Mouse (Mus musculus): ENCODE data around the gene Bbs1.

The Bbs1 gene

DNA sequence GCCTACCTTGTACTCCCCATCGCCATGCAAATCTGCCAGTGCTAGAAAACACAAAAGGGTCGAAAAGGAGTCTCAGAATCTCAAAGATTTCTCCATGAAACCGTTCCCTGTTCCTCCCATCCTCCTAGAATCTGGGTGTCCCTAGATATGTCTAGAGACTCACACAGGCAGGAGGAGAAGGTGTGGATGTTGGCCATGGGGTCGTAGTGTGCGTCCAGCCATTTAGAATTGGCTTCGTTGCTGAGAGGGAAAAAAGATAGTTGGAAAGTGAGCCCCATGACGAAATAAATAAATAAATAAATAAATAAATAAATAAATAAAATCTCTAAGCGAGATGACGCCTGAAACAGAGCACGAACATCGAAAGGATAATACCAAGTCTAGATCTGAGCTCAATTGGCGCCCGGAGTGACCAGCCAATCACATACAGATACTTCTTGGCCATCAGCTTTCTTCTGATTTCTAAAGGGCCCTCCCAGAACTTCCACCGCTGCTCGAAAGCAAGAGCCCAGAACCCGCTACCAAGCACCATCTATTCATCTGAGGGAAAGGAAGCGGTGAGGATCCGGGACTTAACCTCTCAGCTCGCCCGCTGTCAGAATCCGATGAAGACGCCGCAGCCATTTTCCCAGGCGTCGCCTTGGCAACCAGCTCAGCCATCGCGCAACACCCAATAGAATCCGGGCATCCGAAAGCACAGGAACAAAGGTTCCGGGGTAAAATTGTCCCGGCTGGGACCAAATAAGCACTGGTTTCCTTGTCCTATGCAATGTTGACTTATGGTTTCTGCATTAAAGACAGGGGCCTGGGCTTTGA lies at the start of gene Bbs1:
Gene Bbs1 (minus strand): TSS at position 650 of the 816 bp plus-strand sequence.
- peak; percentile 74 to 92 for DNase-seq (ENCODE audit: inconsistent age in 2 of 2, low spot score in 1 of 2)

DNA sequence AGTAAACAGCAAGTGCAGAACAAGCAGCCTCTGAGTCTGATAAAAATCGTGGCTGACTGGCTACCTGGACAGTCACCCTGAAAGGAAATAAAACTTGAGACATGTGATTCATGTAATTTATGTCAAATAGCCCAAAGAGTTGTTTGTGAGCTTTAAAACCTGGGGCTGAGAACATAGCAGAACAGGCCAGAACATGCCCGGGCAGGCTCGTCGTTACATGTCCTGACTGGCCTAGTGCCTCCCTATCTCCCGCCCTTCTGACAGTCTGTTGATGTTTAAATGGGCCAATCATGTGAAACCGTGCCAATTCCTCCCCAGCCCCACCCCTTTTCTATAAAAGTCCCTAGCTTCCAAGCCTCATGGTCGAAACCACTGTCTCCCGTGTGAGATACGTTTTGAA lies 42.2 kb upstream of the Bbs1 start:
- DNase-seq (ENCODE audit: inconsistent age in 2 of 2, low spot score in 1 of 2) = peak in 1 of 2 experiments; percentile 15

DNA sequence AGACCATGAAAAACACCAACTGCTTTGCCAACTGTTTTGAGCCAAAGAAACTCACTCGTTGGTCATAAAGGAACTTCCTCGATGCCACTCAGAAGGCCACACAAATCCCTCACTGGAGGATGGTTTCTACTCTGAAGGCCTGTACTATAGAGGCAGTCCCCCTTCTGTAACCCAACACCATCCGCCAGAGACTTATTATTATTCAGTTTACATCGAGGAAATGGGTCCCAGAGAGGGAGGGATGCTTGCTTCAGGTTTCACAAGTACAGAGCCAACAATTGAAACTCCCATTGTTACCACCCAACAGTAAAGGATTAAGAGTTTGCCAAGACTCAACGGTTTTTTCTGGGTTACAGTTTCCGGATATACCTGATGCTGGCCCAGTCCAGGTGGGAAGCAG lies 39.1 kb upstream of the Bbs1 start:
- no peak for DNase-seq (ENCODE audit: inconsistent age in 2 of 2, low spot score in 1 of 2)

DNA sequence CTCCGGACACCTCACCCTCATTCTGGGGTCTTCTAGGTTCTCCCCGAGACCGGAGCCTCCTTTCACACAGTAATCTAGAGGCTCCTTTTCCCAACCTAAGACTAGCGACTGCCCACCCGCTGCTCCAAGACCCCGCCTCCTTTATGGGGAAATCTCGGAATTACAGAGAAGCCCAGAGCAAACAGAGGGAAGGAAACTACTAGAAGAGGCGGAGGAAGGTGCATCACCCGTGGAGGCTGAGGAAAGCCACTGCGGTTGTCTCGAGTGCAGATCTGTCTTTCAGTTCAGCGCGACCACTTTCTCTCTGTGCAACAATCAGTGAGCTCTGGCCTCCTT lies 36.8 kb upstream of the Bbs1 start:
- no peak for DNase-seq (ENCODE audit: inconsistent age in 2 of 2, low spot score in 1 of 2)

DNA sequence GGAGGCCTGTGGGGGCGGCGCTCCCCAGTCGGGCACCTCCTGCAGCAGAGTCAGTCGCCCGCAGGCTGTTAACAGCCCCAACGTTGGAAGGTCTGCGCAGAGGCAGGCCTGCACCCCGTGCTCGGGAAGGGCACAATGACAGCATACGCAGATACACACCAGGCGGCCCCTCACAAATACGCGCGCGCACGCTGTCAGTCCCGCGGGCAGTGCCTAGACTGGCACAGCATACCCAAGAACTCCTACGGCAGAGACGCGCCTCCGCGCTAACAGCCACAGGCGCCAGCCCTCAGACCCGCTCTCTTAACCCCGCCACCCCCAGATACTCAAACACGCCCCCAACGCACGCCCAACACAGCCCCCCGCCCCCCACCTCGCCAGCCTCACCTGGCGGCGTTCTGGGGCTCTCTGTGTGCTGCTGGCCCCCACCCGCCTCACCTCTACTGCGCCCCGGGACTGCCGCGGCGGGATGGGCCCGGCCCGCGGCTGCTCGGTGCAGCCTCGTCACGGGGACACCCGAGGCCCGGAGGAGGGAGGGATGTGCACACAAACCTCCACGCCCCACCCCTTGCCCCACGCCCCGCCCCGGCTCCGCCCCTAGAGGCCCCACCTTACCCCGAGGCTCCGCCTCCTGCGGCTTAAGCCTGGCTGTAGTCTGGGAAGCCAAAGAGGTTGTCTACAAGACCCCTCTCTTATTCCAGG lies 36.3 kb upstream of the Bbs1 start, which contains the start of gene Peli3:
Gene Peli3 (minus strand): TSS at position 577 of the 702 bp plus-strand sequence.
- peak; percentile 87 to 96 for DNase-seq (ENCODE audit: inconsistent age in 2 of 2, low spot score in 1 of 2)

DNA sequence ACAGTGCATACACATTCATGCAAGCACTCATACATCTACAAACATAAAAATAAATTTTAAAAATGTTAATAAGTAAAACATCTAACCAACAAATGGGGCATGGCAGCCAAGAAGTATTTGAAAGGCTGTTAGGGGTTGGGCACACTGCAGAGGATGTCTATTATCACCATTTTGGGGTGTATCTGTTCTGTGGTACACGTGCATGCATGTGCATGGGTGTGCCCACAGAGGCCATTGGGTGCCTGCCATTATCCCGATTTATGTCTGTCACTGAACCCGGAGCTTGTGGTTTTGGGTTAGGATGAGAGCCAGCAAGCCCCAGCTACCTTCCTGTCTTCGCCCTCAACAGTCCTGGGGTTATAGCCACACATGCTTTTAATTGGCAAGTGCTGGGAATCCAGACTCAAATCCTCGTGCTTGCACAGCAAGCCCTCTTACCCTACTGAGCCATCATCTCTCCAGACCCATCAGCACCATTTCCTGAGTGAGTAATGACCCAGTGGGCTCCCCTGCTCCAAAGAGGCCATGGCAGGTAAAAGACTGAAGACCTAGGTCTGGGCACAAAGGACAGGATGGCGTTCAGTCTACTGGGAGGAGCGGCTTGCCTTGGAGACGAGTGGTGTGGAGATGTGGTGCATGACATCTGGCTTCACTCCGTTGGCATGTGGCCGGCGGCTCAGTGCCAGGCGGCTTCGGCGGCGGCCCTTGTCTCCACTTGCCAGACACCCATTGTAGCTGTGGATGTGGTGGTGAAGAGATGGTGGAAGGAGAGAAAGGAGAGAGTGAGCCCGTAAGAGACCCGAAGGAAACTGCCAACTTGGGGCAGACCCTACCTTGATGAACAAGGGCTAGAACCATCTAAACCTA lies 31.2 kb upstream of the Bbs1 start:
- peak in 1 of 2 experiments; percentile 15 for DNase-seq (ENCODE audit: inconsistent age in 2 of 2, low spot score in 1 of 2)

DNA sequence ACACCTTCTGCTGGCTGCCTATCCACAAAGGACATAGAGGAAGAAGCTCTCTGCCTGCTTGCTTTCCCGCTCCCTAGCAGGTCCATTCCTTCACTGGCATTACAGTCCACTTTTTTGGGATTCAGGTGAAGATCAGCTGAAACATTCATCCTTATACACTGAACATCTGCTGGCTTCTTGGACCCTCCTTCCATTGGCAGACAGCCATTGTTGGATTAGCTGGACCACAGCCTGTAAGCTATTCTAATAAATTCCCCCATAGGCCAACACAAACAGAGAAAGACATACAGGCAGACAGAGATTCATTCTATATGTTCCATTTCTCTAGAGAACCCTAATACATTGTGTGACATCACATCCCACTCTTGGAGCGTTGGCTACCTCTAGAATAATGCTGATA lies 30.5 kb upstream of the Bbs1 start:
- DNase-seq (ENCODE audit: inconsistent age in 2 of 2, low spot score in 1 of 2) = no peak

DNA sequence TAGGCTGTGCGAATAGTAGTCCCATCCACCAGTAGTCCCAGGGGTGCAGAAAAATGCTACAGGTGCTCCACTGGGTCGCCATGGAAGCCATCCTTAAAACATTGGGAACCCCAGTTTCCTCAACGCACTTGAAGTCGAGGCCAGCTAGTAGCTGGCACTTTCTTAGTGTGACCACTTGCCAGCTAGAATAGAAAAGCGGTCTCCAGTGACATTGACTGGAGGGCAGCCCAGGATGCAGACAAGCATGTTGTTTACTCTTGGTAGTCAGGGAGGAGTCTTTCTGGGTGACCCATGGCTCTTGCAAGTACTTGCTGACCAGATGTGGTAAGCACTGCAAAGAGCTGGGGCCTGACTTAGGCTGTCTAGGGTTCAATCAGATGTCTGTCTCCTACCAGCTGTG lies 22.4 kb upstream of the Bbs1 start:
- peak in 1 of 2 experiments; percentile 74 for DNase-seq (ENCODE audit: inconsistent age in 2 of 2, low spot score in 1 of 2)

DNA sequence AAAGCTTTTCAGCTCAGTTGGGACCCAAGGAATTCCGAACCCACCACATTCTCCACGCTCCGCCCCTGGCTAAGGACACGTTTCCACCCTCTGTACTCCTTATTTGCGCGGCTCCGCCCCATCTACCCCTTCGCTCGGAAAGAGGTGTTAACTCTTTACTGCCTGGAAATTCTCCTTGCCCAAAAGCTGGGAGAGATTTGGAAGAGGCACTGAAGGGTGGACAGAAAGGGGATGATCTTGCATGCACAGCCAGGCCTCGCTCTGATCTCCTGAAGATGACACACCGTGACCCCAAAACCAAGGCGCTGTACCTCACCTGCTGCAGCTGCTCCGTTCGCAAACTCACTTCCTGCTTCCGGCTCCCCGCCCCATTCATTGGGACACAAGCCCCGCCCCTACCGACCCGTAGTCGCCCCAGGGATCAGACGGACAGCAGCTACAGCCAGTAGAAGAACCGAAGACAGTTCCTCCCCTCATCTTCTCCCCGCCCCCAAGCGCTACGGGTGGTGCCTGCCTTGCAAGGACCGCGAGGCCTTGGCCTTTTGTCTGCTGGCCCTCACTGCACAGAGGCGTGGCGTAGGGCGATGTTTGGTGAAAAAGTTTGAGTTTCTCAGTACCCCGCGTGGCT lies 21.6 kb upstream of the Bbs1 start, which contains the start of gene Dpp3:
Gene Dpp3 (minus strand): TSS at position 384 of the 628 bp plus-strand sequence.
- DNase-seq (ENCODE audit: inconsistent age in 2 of 2, low spot score in 1 of 2) = peak; percentile 99 to 100

DNA sequence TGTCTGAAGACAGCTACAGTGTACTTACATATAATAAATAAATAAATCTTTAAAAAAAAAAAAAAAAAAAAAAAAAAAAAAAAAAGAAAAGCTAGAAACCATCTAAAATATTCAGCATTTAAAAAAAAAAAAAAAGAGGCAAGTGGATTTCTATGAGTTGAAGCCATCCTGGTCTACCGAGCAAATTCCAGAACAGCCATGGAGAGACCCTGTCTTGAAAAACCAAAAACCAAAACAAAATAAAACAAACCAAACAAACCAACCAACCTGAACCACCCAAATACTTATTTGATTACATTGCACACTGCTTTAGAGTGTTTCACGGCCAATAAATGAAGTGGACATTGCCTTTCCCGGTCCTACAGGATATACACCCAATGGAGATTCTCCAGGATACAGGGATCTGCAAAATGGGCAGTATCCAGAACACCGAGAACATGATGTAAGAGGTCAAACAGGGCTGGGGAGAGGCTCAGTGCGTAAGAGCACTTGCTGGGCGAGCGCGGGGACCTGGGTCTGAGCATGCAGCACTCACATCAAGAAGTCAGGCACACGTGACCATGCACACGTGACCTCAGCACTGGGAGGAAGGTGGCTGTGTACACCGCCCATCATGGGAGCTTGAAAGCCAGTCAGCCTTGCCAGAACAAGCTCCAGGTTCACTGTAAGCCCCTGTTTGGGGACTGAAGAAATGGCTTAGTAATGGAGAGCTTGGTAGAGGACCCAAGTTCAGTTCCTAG lies 18.9 kb upstream of the Bbs1 start:
- DNase-seq (ENCODE audit: inconsistent age in 2 of 2, low spot score in 1 of 2) = no peak

DNA sequence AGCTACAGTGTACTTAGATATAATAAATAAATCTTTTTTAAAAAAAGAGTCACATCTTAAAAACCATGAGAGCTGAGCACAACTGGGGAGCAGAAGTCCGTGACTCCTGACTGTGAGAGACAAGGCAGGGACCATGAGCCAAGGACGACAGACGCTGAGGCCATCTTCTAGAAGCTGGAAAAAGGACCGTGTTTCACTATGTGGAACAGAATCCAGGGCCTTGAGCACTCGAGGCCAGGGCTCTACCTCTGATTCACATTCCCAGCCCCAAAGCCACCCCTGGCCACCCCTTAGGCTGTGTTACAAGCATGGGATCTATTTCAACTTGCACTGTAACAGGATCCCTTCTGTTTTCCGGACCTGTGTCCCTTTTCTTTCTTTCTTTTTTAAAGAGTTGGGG lies 13.2 kb upstream of the Bbs1 start:
- DNase-seq (ENCODE audit: inconsistent age in 2 of 2, low spot score in 1 of 2) = peak in 1 of 2 experiments; percentile 73

DNA sequence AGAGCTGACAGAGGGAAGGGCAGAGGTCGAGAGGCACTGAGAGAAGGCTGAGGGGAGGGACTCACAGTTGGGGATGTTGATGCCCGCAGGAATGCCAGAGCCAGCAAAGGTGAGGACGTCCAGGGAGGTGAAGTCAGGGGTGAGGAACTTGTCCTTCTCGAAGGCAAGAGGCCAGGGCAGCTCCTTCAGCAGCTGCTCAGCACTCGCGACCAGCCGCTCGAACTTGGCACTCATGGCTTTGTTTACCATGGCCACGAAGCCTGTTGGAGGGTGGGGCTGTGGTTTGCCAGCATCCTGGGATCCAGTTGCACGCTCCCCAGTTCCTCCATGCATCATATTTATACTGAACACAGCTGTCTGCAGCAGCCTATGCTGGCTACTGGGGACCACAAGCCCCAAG lies 10.4 kb upstream of the Bbs1 start:
- DNase-seq (ENCODE audit: inconsistent age in 2 of 2, low spot score in 1 of 2) = no peak

DNA sequence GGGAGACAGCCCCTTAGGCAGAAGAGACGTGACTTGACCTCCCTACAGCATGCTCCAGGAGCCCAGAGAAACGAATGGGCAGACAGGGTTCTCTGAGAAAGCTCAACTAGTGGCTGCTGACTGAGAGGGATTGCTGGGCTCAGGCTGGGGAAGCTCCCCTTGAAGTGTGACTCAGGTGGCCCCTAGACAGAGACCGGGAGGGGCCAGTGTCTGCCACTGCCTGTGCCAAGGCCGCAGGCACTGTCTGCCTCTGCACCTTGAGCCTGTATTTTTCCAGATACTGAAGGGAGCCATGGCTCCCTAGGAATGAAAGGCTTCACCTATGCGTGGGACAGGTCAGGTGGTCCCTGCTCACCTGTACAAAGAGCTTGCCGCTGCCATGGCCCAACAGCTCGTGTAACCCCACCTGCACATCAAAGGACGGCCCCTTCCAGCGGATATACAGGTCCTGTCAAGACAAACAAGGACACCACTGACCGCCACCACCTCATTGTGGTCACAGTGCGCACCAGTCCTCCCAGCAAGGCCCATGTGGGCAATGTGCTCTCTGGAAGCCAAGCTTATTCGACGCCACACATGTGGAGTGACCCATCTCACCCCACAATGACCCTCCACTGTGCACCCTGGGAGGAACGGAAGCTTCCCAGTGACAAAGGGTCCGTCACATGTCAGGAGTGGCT lies 9.6 kb upstream of the Bbs1 start:
- DNase-seq (ENCODE audit: inconsistent age in 2 of 2, low spot score in 1 of 2) = peak; percentile 78 to 84

DNA sequence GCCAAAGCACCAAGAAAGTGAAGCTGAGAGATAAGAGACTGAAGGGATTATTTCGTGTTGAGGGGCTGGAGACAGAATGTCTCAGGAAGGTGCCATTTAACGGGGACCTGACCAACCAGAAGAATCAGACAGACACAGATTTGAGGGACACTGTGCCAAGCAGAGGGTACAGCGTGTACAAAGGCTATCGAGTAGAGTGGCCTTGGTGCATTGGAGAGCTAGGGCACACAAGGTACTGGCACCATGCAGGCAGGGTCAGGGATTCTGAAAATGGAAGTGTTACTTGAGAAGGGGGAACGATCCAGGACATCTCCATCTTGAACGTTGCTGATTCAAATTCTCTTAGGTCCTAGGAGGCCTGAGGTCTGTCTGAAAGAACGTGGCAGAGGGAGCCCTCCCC lies 2.9 kb upstream of the Bbs1 start:
- DNase-seq (ENCODE audit: inconsistent age in 2 of 2, low spot score in 1 of 2) = peak; percentile 16 to 87

DNA sequence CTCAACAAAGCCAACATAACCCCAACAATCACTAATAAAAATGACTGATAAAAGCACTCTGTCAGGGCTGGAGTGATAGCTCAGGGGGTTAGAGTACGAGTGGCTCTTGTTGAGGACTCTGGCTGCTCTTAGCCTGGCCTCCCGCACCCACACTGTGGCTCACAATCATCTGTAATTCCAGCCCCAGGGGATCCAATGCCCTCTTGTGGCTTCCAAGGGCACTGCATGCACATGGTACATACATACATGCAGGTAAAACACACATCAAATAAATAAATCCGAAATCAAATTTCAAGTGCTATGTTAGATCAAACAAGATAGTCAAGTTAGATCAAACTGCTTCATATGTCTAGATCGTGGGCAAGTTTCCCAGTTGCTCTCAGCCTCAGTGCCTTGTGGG lies 1.7 kb upstream of the Bbs1 start:
- peak in 1 of 2 experiments; percentile 63 for DNase-seq (ENCODE audit: inconsistent age in 2 of 2, low spot score in 1 of 2)

DNA sequence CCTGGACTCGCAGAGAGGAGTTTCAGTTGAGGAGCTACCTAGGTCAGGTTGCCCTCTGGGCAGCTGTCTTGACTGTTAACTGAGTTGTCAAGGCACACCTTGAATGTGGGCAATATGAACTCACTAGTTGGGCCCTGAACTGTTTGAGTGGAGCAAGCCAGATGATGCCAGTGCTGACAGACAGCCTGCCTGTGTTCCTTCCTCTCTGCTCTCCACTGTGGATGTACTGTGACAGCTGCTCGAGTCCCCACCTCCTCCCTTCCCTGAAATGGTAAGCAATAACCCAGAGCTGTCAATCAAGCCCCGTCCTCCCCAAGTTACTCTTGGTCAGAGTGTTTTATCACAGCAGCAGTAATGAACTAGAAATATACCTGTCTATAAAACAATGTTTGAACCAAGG lies 6.5 kb downstream of the Bbs1 start:
- no peak for DNase-seq (ENCODE audit: inconsistent age in 2 of 2, low spot score in 1 of 2)

DNA sequence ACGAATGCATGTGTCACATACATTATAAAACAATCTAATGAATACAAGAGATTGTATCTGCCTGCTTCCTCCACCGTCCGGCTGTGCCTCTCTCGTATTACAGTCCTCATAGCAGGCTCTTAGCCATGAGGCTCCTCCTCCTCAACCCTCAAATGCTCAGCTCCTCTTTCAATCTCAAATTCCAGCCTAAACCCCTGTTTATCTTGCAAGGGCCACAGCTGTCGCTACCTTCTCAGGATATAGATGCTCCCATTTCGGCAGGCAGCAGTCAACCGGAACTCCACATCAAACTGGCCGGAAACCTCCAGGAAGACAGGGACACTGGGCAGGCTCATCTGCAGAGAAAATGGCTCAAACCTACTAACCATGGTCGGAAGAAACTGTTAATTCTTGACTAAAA lies 7.5 kb downstream of the Bbs1 start:
- no peak for DNase-seq (ENCODE audit: inconsistent age in 2 of 2, low spot score in 1 of 2)

DNA sequence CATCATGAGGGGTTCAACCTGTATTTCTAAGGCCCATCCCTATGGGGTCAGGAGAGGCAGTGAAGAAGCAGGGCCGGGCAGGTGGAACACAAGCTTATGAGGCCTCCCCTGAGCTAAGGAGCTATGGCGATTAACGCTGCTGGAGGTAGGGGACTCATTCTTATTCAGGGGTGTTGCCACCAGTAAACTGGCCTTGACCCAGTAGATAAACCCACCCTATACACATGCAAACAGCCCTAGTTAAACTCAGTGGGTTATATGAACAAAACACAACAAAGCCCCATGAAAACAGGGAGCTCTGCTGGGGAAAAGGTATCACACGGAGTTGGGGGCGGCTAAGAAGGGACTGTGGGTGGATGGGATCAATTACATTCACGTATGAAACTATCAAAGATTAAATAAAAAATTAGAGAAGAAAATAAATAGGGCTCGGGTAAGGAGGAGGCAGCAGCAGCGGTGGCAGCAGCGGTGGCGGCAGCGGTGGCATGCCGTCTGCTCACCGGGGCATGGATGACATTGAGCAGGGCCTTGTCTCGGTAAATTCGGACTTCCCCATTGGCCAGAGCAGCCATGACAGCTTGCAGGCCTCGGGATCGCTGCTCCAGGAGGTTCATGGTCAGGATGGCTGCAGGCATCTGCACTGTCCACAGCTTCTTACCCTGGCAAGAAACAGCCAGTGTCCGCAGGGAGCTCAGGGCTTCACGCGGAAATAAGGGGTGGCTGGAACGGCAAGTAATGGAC lies 9.5 kb downstream of the Bbs1 start:
- no peak for DNase-seq (ENCODE audit: inconsistent age in 2 of 2, low spot score in 1 of 2)

DNA sequence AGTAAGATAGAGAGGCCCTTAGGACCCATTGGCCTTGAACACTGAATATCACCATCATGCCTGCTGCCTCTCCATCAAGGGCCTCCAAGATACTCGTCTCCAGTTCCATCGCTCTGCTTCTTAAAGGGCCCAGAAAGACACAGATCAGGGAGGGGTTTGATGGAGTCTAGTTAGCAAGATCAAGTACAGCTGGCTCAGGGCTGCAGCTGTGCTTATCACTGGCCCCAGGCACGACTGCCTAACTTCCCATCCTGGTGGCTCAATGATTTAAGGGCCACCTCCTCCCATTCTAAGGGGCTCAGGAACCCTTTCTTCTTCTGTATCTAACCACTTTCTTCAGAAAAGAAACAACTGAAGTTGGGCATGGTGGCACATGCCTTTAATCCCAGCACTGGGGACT lies 14.6 kb downstream of the Bbs1 start:
- no peak for DNase-seq (ENCODE audit: inconsistent age in 2 of 2, low spot score in 1 of 2)

Measured in adrenal gland, adult (tissue).